Mouse (Mus musculus): ENCODE results near the gene Zbtb1.

The Zbtb1 gene

DNA sequence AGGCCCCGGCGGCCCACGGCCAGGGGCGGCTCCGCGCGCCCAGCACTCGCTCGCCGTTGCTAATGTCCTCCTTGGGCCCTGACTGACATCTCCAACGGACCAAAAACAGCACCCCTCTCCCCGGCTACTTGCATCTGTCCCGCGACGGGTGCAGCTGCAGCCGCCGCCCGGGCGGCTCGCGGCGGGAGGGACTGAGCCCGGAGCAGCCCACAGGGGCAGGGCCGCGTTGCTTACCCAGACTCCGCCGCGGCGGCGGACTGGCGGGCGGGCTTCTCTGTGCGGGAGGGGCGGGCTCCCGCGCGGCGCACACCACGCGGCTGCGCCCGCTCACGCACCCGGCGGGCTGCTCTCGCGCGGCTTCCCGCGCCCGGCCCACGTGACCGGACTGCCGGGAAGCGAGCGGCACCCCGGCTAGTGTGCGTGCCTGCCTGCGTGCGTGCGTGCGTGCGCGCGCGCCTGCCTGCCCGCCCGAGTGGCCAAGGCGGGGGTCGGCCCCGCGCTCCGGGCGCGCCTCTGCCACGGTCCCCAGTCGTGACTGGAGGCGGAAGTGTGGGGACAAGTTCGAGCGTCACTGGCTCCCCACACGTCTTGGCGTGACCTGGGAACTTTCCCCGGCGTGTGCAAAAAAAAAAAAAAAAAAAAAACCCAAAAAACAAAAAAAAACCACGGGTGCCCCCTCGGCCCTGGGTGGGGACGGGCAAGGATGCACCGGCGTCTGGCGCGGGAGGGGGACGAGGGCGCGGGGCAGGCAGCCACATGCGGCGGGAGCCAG is 674 bp upstream of the Zbtb1 start, which contains the start of gene Zbtb25:
Gene Zbtb25 (minus strand): TSS at position 397 of the 772 bp plus-strand sequence.
- peak; percentile 87 for DNase-seq (ENCODE audit: low read depth, low spot score)

DNA sequence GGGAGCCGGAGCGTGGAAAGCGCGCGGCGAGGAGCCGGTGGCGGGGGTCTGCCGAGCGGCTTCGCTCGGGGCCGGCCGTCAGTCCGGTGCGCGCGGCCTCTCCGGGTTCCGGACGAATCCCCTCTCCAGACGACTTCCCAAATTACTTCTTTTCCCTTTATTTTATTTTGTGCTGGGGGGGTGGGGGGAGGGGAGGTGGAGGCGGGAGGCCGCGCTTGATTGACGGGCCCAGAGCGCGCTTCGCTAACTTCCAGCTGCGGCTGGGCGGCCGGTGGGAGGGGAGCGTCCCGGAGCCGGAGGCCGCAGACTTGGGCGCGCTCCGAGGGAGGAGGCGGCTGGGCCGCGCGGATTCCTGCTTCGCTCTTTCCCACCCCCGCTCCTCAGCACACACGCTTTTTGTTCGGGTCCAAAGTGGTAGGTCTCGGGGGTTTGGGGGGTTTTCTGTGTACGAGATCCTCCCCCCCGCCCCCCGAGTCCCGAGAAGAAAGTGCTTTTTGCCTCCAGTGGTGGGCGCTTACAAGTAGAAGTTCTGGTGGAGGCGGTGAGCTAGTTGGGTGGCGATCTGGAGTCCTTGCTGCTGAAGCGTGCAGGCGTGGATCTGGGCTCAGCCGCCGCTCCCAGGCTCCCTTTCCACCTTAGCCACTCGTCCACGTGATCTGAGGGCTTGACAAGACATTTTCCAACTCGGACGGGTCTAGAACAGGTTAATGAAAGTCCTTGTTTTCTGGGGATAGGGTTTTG is 935 bp downstream of the Zbtb1 start:
- DNase-seq (ENCODE audit: low read depth, low spot score): peak; percentile 55

DNA sequence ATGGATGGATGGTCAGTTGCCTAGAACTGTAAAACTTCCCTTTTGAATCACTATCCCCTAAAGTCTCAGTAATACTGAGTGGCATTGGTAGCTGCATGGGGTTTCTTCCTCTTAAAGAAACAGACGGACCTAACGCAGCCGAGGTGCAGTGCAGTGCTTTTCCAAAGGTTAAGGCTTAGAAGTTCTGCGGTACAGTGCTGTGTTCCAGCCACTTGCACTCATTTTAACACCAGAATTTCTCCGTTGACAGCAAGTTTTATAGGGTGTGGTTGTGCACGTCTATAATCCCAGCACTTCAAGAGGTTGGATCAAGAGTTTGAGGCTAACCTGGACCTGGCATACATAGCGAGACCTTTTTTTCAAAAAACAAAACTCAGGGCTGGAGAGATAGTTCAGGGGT is 2.0 kb downstream of the Zbtb1 start:
- DNase-seq (ENCODE audit: low read depth, low spot score): no peak

DNA sequence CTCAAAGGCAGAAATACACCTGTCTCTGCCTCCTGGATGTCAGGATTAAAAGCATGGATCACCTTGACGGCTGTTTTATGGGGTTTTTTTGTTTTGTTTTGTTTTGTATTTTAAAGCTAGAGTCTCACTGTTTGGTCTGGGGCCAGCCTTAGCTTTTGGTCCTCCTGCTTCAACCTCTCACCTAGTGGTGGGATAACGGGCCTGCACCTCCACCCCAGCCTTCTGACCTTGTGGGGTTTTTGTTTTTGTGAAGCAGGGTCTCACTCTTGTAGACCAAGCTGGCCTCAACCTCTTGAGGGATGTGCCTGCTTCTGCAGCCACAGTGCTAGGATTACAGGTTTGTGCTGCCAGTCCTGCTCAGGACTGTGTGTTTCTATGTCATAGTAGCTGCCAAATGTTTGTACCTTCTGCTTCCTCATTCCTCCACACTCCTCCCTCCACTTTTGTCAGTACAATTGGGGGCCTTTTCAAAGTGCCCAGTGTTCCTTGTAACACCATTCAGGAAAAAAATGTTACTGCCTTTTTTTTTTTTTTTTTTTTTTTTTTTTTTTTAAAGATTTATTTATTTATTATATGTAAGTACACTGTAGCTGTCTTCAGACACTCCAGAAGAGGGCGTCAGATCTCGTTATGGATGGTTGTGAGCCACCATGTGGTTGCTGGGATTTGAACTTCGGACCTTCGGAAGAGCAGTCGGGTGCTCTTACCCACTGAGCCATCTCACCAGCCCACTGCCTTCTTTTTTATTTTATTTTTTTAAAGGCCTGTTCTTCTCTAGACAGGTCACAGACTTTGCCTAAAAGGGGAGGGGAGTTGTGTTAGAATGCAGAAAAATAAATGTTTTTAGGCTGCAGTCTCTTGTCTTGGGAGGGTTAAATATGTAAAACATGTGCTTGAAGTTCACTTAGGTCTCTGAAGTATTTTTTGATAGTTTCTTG is 3.1 kb downstream of the Zbtb1 start:
- DNase-seq (ENCODE audit: low read depth, low spot score): no peak

DNA sequence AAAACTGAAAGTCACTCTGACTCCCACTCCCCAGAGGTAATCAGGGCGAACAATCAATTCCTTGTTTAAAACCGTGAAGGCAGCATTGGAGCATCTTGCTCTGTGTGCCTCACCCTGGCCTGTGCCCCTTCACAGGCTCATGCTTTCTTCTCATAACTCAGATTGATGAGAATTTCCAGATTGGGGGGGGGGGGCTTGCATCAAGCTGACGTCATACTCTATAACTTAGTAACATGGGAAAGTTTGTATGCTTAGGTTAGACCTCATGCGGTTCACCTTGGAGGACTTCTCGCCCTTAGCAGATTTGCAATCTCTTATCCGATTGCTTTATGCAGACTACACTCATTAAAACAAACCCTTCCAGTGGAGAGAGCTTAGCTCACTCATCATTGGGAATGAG is 3.9 kb downstream of the Zbtb1 start:
- no peak for DNase-seq (ENCODE audit: low read depth, low spot score)

DNA sequence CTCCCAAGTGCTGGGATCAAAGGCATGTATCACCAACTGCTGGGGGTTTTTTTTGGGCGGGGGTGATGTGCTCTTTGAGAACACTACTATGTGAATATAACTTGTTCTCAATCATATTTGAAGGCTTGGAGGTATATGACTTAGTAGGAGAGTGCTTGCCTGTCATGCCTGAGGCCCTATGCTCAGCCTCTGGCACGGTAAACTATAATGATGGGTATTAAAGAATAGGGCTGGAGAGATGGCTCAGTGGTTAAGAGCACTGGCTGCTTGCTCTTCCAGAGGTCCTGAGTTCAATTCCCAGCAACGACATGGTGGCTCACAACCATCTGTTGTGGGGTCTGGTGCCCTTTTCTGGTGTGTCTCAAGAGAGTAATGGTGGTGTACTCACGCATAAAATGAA is 4.8 kb downstream of the Zbtb1 start:
- DNase-seq (ENCODE audit: low read depth, low spot score): no peak

DNA sequence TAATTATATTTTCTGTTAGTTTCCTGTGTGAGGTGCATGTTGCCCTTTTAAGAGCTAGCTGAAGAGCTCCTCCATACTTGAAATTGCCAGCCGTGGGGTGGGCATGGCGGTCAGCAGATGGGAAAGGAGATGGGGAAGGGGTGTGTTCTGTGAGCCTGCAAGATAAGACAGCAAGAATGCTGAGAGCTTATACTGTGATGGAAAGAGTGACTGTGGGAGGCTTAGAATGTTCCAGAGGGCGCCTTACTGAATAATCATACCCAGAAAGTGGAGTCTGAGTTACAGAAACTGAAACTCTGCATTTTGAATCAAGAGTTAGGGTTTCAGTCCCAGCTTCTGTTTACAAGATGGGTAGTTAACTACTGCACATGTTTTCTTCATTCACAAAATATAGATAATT is 5.4 kb downstream of the Zbtb1 start:
- DNase-seq (ENCODE audit: low read depth, low spot score): no peak

DNA sequence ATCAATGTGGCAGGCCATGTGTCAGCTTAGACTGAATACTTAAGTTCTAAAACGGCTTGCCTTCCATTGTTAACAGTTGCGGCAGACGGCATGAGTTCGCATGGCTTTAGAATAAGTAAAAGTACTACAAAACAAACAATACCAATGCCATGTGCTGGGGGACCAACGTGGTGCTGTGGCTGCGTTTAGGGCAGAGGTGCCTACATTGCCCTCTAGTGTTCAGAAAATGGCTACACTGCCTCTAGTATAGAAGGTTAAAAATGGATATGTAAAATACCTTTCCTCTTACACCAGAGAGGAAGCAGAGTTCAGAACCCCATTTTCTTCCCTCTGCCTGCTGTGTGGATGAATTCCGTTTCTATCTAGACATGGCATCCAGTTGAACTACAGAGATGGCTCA is 6.6 kb downstream of the Zbtb1 start:
- no peak for DNase-seq (ENCODE audit: low read depth, low spot score)

DNA sequence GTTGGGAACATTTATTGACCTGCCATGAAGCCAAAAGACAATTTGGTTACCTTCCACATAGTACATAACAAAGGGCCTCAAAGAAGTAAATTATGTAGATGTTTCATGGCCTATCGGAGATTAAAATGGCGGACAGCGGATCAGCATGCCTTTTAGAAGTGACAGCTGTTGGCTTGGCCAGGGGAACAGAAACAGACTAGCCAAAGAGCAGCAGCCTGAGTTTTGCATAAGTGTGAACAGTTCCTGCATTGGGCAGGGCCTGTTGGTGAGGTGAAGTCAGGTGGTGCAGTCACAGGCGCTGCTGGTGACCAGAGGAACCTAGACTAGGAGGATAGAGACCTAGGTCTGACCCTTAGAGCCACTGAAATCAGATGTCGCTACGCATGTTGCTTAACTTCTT is 7.0 kb downstream of the Zbtb1 start:
- DNase-seq (ENCODE audit: low read depth, low spot score): no peak

DNA sequence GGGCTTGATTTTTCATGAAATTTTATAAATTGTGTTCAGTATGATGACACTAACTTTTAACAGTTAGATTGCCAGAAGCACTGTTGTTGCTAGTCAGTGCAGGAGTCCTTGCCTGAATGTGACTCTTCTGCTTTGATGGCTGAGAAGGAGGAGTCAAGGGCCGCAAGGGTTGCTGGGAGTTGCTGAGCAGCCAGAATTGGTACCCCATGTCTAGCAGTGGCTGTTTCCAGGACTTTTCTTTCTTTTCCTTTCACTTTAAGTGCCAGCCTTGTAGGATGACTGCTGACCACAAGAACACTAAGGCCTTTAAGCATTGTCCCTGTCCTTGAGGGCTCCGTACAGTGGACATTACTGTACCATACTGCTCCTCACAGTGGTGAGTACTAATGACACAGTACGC is 7.7 kb downstream of the Zbtb1 start:
- DNase-seq (ENCODE audit: low read depth, low spot score): no peak

DNA sequence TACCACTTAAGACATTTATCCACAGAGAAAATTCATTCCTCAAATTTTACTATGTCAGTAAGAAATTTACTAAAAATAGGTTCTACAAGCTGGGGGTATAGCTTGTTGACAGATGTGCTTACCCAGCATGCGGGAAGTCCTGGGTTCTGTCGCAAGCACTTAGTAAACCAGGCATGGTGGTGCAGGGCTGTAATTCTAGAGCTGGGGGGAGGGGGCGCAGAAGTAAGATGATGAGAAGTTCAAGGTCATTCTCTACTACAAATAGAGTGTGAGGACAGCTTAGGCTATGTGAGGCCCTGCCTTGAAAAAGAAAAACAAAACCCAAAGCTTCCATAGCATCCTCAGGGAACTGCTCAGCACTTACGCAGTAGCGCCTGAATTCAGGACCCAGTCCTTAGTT is 8.5 kb downstream of the Zbtb1 start:
- no peak for DNase-seq (ENCODE audit: low read depth, low spot score)

DNA sequence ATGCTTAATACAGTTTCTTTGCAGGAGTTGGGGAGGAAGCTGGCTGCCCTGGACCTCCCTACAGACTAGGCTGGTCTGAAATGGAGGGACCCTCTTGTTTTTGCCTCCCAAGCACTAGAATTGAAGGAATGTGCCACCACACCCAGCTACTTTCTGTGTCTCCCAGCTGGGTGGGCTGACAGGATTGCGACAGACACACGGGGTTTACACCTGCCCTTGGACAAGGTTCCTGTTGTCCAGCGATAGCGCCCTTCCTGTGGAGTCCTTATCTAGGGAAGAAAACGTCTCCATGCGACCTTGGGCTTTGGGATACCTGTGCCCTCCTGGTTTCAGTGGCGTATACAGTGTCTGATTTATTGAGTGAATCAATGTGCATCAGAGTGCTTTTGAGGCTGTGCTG is 10.1 kb downstream of the Zbtb1 start:
- DNase-seq (ENCODE audit: low read depth, low spot score): no peak

DNA sequence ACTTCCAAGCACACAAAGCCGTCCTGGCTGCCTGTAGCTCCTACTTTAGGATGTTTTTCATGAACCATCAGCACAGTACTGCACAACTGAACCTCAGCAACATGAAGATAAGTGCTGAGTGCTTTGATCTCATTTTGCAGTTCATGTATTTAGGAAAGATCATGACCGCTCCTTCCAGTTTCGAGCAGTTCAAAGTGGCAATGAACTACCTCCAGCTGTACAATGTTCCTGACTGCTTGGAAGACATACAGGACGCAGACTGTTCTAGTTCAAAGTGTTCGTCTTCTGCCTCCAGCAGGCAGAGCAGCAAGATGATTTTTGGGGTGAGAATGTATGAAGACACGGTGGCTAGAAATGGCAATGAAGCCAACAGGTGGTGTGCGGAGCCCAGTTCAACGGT is 15.3 kb downstream of the Zbtb1 start:
- no peak for DNase-seq (ENCODE audit: low read depth, low spot score)

DNA sequence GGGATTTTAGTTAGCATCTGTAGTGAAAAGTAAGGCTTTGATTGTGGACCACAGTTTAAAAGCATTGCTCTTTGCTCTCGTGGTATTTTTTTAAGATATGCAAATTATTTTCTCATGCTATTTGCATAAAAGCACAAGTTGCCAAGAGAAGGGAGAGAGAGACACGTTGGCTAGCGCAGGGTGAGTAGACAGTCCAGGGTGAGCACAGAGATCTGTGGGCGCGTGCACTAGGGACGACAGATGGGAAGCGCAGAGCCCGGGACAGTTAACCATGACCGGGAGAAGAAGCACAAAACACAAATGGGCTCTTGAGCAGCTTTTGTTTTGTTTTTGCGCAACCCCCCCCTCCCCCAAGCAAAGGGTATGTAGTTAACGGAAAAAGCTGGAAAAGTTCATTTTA is 18.7 kb downstream of the Zbtb1 start:
- no peak for DNase-seq (ENCODE audit: low read depth, low spot score)

DNA sequence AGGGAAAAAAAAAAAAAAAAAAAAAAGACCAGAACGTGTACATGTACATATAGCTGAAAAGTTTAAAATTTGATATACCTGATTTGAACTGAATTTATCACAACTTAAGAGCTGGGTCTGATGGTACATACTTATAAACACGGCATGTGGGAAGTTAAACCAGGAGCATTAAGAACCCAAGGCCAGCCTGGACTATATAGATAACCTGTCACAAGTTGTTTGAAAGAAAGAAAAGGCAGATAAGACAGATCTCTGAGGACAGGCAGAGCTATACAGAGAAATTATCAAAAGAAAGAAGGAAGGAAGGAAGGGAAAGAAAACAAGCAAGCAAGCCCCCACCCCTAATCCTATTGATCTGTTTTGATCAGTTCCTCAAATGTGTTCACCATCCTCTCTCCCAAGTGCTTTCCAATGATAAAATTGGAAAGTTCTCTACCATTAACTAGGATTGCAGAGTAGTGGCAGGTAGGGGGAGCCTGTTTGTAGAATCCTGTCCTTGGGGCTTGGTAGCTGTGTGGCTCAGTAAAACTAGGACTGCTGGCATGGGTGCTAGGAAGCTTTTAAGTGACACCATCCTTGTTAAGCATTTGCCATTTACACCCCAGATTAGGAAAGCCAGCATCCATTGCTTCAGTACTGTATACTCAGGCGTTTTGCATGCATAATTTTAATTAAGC is 21.7 kb downstream of the Zbtb1 start:
- no peak for DNase-seq (ENCODE audit: low read depth, low spot score)

DNA sequence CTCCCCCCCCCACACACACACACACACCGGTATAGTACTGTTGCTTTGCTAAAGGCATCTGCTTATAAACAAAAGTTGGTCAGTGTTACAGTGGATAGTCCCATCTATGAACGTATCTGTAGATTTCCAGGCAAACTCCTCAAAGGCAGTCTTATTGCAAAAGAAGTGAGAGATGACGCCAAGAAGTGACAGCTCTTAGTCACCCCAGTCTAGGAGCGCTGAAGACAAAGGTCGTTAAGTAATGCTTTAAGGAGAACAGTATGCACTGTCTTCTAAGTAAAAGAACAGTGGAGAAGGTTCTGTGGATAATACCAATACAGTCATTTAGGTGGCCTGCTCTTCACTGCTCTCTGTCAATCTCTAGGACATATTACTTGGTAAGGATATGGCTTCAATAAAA is 22.9 kb downstream of the Zbtb1 start:
- no peak for DNase-seq (ENCODE audit: low read depth, low spot score)

DNA sequence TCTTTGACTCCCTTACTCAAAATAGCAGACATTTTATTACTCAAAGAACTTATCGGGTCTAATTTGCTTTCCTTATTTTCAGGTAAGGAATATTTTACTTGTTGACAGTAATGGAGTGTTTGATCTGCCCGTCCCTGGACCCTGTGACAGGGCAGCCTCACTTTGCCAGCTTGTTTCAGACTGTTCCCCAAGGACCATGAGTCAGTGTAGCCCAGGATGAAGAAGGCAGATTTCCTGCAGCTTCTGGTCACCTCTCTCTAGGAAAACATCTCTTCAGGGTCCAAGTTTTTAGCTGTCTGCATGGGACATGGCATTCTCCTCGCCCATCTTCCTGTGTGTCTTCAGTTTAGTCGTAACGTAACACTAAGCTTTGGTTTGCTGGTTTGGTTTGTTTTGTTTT is 27.2 kb downstream of the Zbtb1 start:
- no peak for DNase-seq (ENCODE audit: low read depth, low spot score)

DNA sequence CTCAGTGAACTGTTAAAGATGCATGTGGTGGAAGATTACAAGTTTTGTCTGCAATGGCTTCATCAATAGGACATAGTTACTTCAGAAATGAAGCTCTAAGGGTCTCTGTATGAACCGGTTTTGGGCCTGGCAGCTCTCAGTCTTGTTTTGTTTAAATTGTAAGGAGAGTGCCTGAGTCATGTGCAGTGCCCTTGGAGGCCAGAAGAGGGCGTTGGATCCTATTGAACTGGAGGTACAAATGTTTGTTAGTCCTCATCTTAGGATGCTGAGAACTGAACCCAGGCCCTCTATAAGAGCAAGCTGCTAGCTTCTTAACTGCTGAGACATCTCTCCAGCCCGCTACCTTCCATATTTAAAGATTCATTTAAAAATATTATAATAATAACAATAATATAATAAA is 31.6 kb downstream of the Zbtb1 start:
- no peak for DNase-seq (ENCODE audit: low read depth, low spot score)

DNA sequence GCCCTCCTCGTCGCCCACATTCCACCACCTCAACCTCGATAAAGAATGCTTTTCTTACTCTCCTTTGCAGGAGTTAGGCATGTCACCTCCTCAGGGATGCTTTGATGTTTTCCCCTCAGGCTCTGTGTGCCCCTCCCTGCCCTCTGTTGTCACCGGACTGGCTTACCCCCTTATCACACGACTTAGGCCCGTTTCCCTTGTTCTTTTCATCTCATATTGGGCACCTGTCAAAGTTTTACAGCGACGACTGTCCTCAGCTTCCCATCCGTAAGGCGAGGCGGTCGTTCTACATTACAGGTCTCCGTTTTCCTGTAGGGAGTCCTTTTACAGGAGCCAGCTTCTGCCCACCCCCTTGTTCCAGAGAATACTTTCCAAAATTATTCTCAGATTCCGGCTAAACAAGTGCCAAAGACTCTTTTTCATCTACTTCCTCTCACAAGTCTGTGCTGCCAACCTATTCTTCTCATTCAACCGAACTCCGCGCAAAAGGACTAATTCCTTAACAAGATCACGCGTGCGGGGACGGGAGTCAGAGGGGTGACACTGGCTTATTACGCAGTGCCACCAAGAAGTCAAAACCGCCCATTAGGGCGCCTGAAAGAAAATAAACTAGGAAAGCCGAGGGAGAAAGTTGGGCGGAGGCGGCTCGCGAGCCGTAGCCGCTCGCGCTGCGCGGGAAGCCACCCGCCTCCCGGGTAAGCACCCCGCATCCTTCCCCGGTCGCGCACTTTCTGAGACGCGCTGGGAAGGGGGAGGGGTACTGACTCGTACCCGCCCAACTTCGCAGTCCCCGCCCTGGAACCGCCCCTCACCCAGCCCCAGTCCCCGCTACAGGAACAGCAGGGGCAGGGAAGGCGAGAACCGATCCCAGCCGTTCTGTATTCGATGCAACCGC is 33.2 kb downstream of the Zbtb1 start:
- DNase-seq (ENCODE audit: low read depth, low spot score): peak; percentile 74

DNA sequence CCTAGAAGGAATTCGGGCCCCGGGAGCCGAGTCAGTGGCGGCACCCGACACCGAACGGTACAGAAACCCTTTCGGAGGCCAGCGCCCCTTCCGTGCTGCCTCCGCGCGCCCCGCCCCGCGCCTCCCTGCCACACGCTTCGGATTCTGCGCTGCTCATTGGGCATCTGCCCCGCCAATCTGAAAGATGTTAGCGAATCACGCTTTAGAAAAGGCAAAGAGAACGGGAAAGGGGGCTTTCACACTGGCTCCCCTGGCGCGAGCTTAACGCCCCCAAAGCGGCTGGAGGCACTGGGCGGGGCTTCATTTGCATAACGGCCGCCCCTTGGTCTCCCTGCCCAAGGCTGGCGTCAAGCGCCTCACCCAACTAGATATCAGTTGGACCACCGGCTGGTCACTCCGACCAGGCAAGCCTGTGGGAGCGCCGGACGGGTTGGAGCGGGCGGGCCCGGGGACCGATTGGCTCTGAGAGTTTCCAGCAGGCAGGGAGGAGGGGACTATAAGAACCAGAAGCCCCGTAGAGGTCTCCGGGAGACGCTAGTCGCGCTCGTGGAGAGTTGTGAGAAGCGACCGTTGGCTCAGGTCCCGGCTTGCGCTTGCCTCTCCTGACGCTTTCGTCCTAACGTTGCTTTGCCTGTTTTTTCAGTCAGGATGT is 33.9 kb downstream of the Zbtb1 start, which contains the start of gene Hspa2:
Gene Hspa2 (plus strand): TSS at position 291 of the 652 bp plus-strand sequence.
- DNase-seq (ENCODE audit: low read depth, low spot score): peak; percentile 99

Measured in telencephalon, adult 2 months (tissue).